Mouse (Mus musculus) intestine, embryonic 14.5 days (tissue): Measurements from ENCODE around the gene Rab27a. TPM values are rescaled to one million over a fixed set of nuclear protein-coding genes. Genes with fewer than 3 reads are reported as not detected.

ENCODE experiments used
- ATAC-seq: fragments of 200-750 bp; cut with Nextera tagmentation; replicated peaks from 2 replicates; pipeline ENCODE4 v1.8.0; 2017; ENCODE audit warnings: low read depth, moderate number of reproducible peaks, moderate TSS enrichment, moderate library complexity; ENCODE audit not compliant: low FRiP score, low TSS enrichment
- DNase-seq: peaks from one replicate; pipeline ENCODE4 v3.0.0-alpha.2; 2018; ENCODE audit warnings: low spot score
- H3K27ac ChIP-seq: fragments of 300-500 bp; sonication (generic); 2 replicates; pipeline ENCODE4 v1.5.1; 2014; ENCODE audit warnings: low read depth, mild to moderate bottlenecking, control low read depth
- H3K27me3 ChIP-seq: fragments of 300-500 bp; sonication (generic); replicated peaks from 2 replicates; pipeline ENCODE4 v1.6.1; 2014; ENCODE audit warnings: low read length, control low read depth; ENCODE audit not compliant: control insufficient read depth, insufficient read depth
- H3K36me3 ChIP-seq: fragments of 300-500 bp; sonication (generic); 2 replicates; pipeline ENCODE4 v1.6.1; 2014; ENCODE audit warnings: low read length, control low read depth; ENCODE audit not compliant: control insufficient read depth, insufficient read depth
- H3K4me1 ChIP-seq: fragments of 300-500 bp; sonication (generic); replicated peaks from 2 replicates; pipeline ENCODE4 v1.6.1; 2014; ENCODE audit warnings: low read length, control low read depth, mixed read lengths; ENCODE audit not compliant: control insufficient read depth, insufficient read depth
- H3K4me2 ChIP-seq: fragments of 300-500 bp; sonication (generic); 2 replicates; pipeline ENCODE4 v1.6.1; 2014; ENCODE audit warnings: low read length
- H3K4me3 ChIP-seq: fragments of 300-500 bp; sonication (generic); 2 replicates; pipeline ENCODE4 v1.5.1; 2014; ENCODE audit warnings: low read depth, low read length, control low read depth, mixed read lengths
- H3K9ac ChIP-seq: fragments of 300-500 bp; sonication (generic); 2 replicates; pipeline ENCODE4 v1.6.1; 2014; ENCODE audit warnings: mild to moderate bottlenecking, low read length
- H3K9me3 ChIP-seq: fragments of 300-500 bp; sonication (generic); 2 replicates; pipeline ENCODE4 v1.6.1; 2016; ENCODE audit warnings: low read length, control low read depth; ENCODE audit not compliant: control insufficient read depth
- WGBS: fragments of 180-500 bp; shearing (Covaris S2); extraction: QIAGEN DNeasy Blood & Tissue Kit; methylation state at CpG from one replicate; pipeline ENCODE4 v1.1.7; 2014; 5-methylcytosine and 5-hydroxymethylcytosine counted together
- polyA plus RNA-seq: library from polyadenylated mRNA; unstranded; fragments of >200 nt; fragmentation: Nextera tagmentation; extraction: Ambion mirVana; gene quantifications from 2 replicates; pipeline ENCODE4 v1.2.1, GENCODE M21; 2014

Gene Rab27a
- polyA plus RNA-seq, 1 experiment from 2014 or later, result 2.1 TPM

GRCm38 (mm10) chr9:73033406-73033805 is 11.2 kb upstream of the Rab27a start:
- WGBS, result 100% methylated on average over 1 of the region's 1 CpGs
- Histone ChIP-seq H3K9ac (no peak overlapping the region), H3K4me2 (no peak overlapping the region), H3K27ac (no peak overlapping the region), H3K36me3 (peaks cover 38% of the 10 kb centered on the region), H3K4me1 (no peaks in the 10 kb centered on the region), H3K4me3 (no peak overlapping the region), H3K27me3 (no peaks in the 10 kb centered on the region), H3K9me3 (no peaks in the 10 kb centered on the region)
- DNase-seq, result no peak
- ATAC-seq, result no peak

- Histone ChIP-seq H3K9ac (peak overlapping the region; percentile 84), H3K36me3 (0 out of 2 replicates have a peak, but pooled peaks cover 1% of the 10 kb centered on the region), H3K4me2 (peak overlapping the region; percentile 93), H3K4me3 (peak overlapping the region; percentile 96), H3K27me3 (no peaks in the 10 kb centered on the region), H3K9me3 (no peaks in the 10 kb centered on the region), H3K4me1 (peaks cover 8% of the 10 kb centered on the region), H3K27ac (peak overlapping the region; percentile 65)
- WGBS, result under 1% methylated on average over 49 of the region's 49 CpGs
- peak; percentile 96 for DNase-seq
- peak; percentile 84 for ATAC-seq
Measured at GRCm38 (mm10) chr9:73039222-73039945, 5.3 kb upstream of the Rab27a start.

GRCm38 (mm10) chr9:73040080-73040479 is 4.6 kb upstream of the Rab27a start, which contains the start of gene Pigb:
TSS of gene Pigb (minus strand) at chr9:73040378.
- Histone ChIP-seq H3K4me3 (peak within 1 kb of the TSS; percentile 96), H3K36me3 (no peaks in the 10 kb centered on the region), H3K27me3 (no peaks in the 10 kb centered on the region), H3K4me2 (peak within 1 kb of the TSS; percentile 93), H3K9me3 (no peaks in the 10 kb centered on the region), H3K4me1 (peaks cover 11% of the 10 kb centered on the region), H3K27ac (peak within 1 kb of the TSS; percentile 65), H3K9ac (peak within 1 kb of the TSS; percentile 84)
- ATAC-seq, result no peak
- no peak for DNase-seq
- 36% methylated on average over 6 of the region's 6 CpGs for WGBS

- Histone ChIP-seq H3K4me3 (peak overlapping the region; percentile 46), H3K4me2 (peak overlapping the region; percentile 97), H3K4me1 (peaks cover 11% of the 10 kb centered on the region), H3K9ac (peak overlapping the region; percentile 51), H3K27me3 (no peaks in the 10 kb centered on the region), H3K9me3 (no peaks in the 10 kb centered on the region), H3K36me3 (no peaks in the 10 kb centered on the region), H3K27ac (no peak overlapping the region)
- 20% methylated on average over 7 of the region's 7 CpGs for WGBS
- no peak for ATAC-seq
- DNase-seq, result peak; percentile 64
Measured at GRCm38 (mm10) chr9:73045204-73045603, 550 bp downstream of the Rab27a start.

- H3K4me3 ChIP-seq, result no peak overlapping the region
- H3K9me3 ChIP-seq, result no peaks in the 10 kb centered on the region
- H3K4me1 ChIP-seq, result peaks cover 8% of the 10 kb centered on the region
- H3K27ac ChIP-seq, result no peak overlapping the region
- ATAC-seq (no peak), DNase-seq (no peak)
- WGBS, result 64% methylated on average over 10 of the region's 10 CpGs
- no peak overlapping the region for H3K9ac ChIP-seq
- H3K4me2 ChIP-seq, result peak overlapping the region; percentile 97
- H3K36me3 ChIP-seq, result no peaks in the 10 kb centered on the region
- no peaks in the 10 kb centered on the region for H3K27me3 ChIP-seq
Measured at GRCm38 (mm10) chr9:73045711-73046110, 1.1 kb downstream of the Rab27a start.

- no peak overlapping the region for H3K4me2 ChIP-seq
- no peak overlapping the region for H3K9ac ChIP-seq
- no peak overlapping the region for H3K4me3 ChIP-seq
- 80% methylated on average over 2 of the region's 2 CpGs for WGBS
- DNase-seq (no peak), ATAC-seq (no peak)
- H3K27me3 ChIP-seq, result no peaks in the 10 kb centered on the region
- no peaks in the 10 kb centered on the region for H3K9me3 ChIP-seq
- no peak overlapping the region for H3K27ac ChIP-seq
- H3K4me1 ChIP-seq, result peaks cover 8% of the 10 kb centered on the region
- H3K36me3 ChIP-seq, result no peaks in the 10 kb centered on the region
Measured at GRCm38 (mm10) chr9:73047906-73048305, 3.3 kb downstream of the Rab27a start.

- peaks cover 8% of the 10 kb centered on the region for H3K4me1 ChIP-seq
- no peak overlapping the region for H3K27ac ChIP-seq
- no peak overlapping the region for H3K4me2 ChIP-seq
- no peak for DNase-seq
- ATAC-seq, result no peak
- no peaks in the 10 kb centered on the region for H3K9me3 ChIP-seq
- WGBS, result 36% methylated on average over 4 of the region's 4 CpGs
- H3K9ac ChIP-seq, result no peak overlapping the region
- no peaks in the 10 kb centered on the region for H3K36me3 ChIP-seq
- H3K4me3 ChIP-seq, result no peak overlapping the region
- H3K27me3 ChIP-seq, result no peaks in the 10 kb centered on the region
Measured at GRCm38 (mm10) chr9:73048927-73049326, 4.3 kb downstream of the Rab27a start.

- H3K36me3 ChIP-seq, result no peaks in the 10 kb centered on the region
- H3K4me1 ChIP-seq, result peaks cover 4% of the 10 kb centered on the region; the same call in 1 of the 2 replicates
- H3K27ac ChIP-seq, result no peak overlapping the region
- H3K9me3 ChIP-seq, result no peaks in the 10 kb centered on the region
- no peaks in the 10 kb centered on the region for H3K27me3 ChIP-seq
- ATAC-seq (no peak), DNase-seq (no peak)
- no peak overlapping the region for H3K4me3 ChIP-seq
- no peak overlapping the region for H3K4me2 ChIP-seq
- H3K9ac ChIP-seq, result no peak overlapping the region
- WGBS, result 28% methylated on average over 5 of the region's 5 CpGs
Measured at GRCm38 (mm10) chr9:73049833-73050232, 5.2 kb downstream of the Rab27a start.

GRCm38 (mm10) chr9:73050606-73051005 is 6.0 kb downstream of the Rab27a start:
- Histone ChIP-seq H3K4me3 (no peak overlapping the region), H3K27me3 (no peaks in the 10 kb centered on the region), H3K27ac (no peak overlapping the region), H3K4me1 (no peaks in the 10 kb centered on the region; the same call in 1 of the 2 replicates), H3K4me2 (no peak overlapping the region), H3K9me3 (no peaks in the 10 kb centered on the region), H3K9ac (no peak overlapping the region), H3K36me3 (no peaks in the 10 kb centered on the region)
- DNase-seq (no peak), ATAC-seq (no peak; the same call in 1 of the 2 replicates)
- whole genome bisulfite sequencing, result 50% methylated on average over 8 of the region's 8 CpGs
